Mouse (Mus musculus) lung, postnatal 0 days (tissue): ENCODE measurements around the gene Taar8b.

ENCODE experiments used
- CTCF ChIP-seq: IDR thresholded peaks from 2 replicates; pipeline ENCODE4 v1.5.1; 2016; ENCODE audit warnings: antibody characterized with exemption, mild to moderate bottlenecking
- EP300 ChIP-seq: IDR thresholded peaks from 2 replicates; pipeline ENCODE4 v1.6.1; 2016; ENCODE audit warnings: antibody characterized with exemption, mild to moderate bottlenecking, control low read depth

DNA sequence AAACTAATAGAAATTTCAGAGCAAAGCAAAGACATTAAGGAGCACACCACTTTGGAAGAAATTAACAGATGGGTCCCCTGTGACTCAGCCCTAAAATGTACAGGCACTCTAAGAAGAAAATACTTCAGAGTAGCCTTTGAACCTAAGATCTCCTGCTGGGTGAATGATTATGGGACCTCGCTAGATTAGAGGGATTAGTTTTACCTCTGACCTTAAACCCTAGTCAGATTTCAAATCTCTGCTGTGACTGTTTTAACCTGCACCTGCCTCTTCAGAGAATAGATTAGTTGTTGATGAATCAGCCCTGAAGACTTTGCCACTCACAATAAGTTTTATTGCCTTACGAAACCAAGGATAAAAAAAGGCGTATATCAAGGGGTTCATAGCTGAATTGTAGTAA lies 16.1 kb upstream of the Taar8b start:
- TF ChIP-seq CTCF (no peak), EP300 (no peak)
